Mouse (Mus musculus) A20 (cell line): ENCODE results near the gene Ntsr1.

Experiments
- DNase-seq: peaks from one replicate; pipeline ENCODE4 v3.0.0-alpha.2; 2011; ENCODE audit warnings: low read depth, low spot score

Ntsr1 gene

GRCm38 (mm10) chr2:180506281-180506680 lies 6.5 kb downstream of the Ntsr1 start:
- DNase-seq = no peak

- no peak for DNase-seq
Observed at GRCm38 (mm10) chr2:180508455-180509115, 8.8 kb downstream of the Ntsr1 start.

- no peak for DNase-seq
Observed at GRCm38 (mm10) chr2:180510867-180511266, 11.1 kb downstream of the Ntsr1 start.

GRCm38 (mm10) chr2:180511875-180512661 lies 12.3 kb downstream of the Ntsr1 start:
- DNase-seq = no peak

- no peak for DNase-seq
Observed at GRCm38 (mm10) chr2:180513019-180513418, 13.2 kb downstream of the Ntsr1 start.

GRCm38 (mm10) chr2:180513835-180514234 lies 14.1 kb downstream of the Ntsr1 start:
- no peak for DNase-seq

- DNase-seq = no peak
Observed at GRCm38 (mm10) chr2:180521437-180522221, 21.9 kb downstream of the Ntsr1 start.

GRCm38 (mm10) chr2:180522825-180523224 lies 23.0 kb downstream of the Ntsr1 start:
- DNase-seq = peak; percentile 10

- no peak for DNase-seq
Observed at GRCm38 (mm10) chr2:180527447-180527846, 27.7 kb downstream of the Ntsr1 start.

- no peak for DNase-seq
Observed at GRCm38 (mm10) chr2:180527883-180528282, 28.1 kb downstream of the Ntsr1 start.

GRCm38 (mm10) chr2:180530130-180530529 lies 30.4 kb downstream of the Ntsr1 start:
- DNase-seq = no peak

GRCm38 (mm10) chr2:180530584-180530983 lies 30.8 kb downstream of the Ntsr1 start:
- DNase-seq = no peak

GRCm38 (mm10) chr2:180531671-180532385 lies 32.1 kb downstream of the Ntsr1 start:
- no peak for DNase-seq

- no peak for DNase-seq
Observed at GRCm38 (mm10) chr2:180532386-180532995, 32.7 kb downstream of the Ntsr1 start.

GRCm38 (mm10) chr2:180533237-180533636 lies 33.5 kb downstream of the Ntsr1 start:
- no peak for DNase-seq

- no peak for DNase-seq
Observed at GRCm38 (mm10) chr2:180543675-180544074, 43.9 kb downstream of the Ntsr1 start.

- DNase-seq = no peak
Observed at GRCm38 (mm10) chr2:180545046-180545445, 45.3 kb downstream of the Ntsr1 start.

- no peak for DNase-seq
Observed at GRCm38 (mm10) chr2:180547384-180548106, 47.8 kb downstream of the Ntsr1 start.

- no peak for DNase-seq
Observed at GRCm38 (mm10) chr2:180552340-180552739, 52.6 kb downstream of the Ntsr1 start.

- peak; percentile 26 for DNase-seq
Observed at GRCm38 (mm10) chr2:180555219-180555618, 55.4 kb downstream of the Ntsr1 start.
